Comparison of ENCODE assay signal across 8 mouse cellular contexts in the genomic region with DNA sequence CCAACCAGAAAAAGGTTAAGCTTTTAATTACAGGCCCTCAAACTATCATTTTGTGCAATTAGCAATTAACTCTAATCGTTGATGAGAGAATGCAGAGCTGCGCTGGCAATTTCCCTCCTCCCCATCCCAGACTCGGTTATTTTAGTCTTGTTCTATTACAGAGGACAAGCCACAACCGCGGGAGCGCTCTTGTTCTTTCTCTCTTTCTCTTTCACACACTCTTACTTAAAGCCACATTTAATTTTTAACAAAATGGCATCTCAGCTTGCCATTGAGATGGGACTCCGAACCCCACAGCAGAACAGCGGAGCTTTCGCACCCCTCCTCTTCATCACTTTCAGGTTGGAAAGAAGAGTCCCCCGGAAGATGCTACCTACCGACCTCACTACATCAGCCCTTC. TPM values are rescaled to one million over a fixed set of nuclear protein-coding genes. Genes with fewer than 3 reads are reported as not detected.
DNase-seq lines count a peak whose midpoint lies in the region; ATAC-seq and TF ChIP-seq lines count a peak whose summit lies in the region.

A gene (plus strand): TSS at position 167 of the 400 bp plus-strand sequence.

- DNase-seq in cerebellum, adult 2 months = no peak
- no peak for DNase-seq in cerebellum, postnatal 4 days (ENCODE audit: low spot score in 2 of 2)
- DNase-seq in adrenal gland, postnatal 10 days = no peak
- peak; percentile 14 to 34 for DNase-seq in frontal cortex, postnatal 14 days (ENCODE audit: low spot score in 2 of 2)
- DNase-seq in left cerebral cortex, postnatal 14 days (ENCODE audit: low spot score in 2 of 2) = peak; percentile 56 to 57
- no peak for DNase-seq in thymus, postnatal 0 days (ENCODE audit: low spot score)

- no peaks in the 10 kb centered on the region for H3K36me3 ChIP-seq in hindbrain, embryonic 12.5 days
- no peaks in the 10 kb centered on the region for H3K36me3 ChIP-seq in neural tube, embryonic 15.5 days

- H3K4me1 ChIP-seq in cerebellum, adult 2 months (ENCODE audit: control insufficient read depth, insufficient read depth, low read length) = peaks cover 6% of the 10 kb centered on the region; the same call in 1 of the 2 replicates
- peaks cover 19% of the 10 kb centered on the region for H3K4me1 ChIP-seq in hindbrain, embryonic 12.5 days
- H3K4me1 ChIP-seq in neural tube, embryonic 15.5 days = peaks cover 30% of the 10 kb centered on the region

- H3K27ac ChIP-seq in cerebellum, adult 2 months (ENCODE audit: insufficient read depth, low read length) = peak within 1 kb of the TSS; percentile 94
- peak within 1 kb of the TSS; percentile 93 for H3K27ac ChIP-seq in hindbrain, embryonic 12.5 days
- H3K27ac ChIP-seq in neural tube, embryonic 15.5 days (replicated peaks) = peak within 1 kb of the TSS; percentile 87

- peak within 1 kb of the TSS; percentile 93 for H3K4me2 ChIP-seq in hindbrain, embryonic 12.5 days (replicated peaks)
- peak within 1 kb of the TSS; percentile 87 for H3K4me2 ChIP-seq in neural tube, embryonic 15.5 days

- intact Hi-C loops in left cerebral cortex, postnatal 14 days (cut with DNase I) = loop anchor here (5.0 kb wide), 1 partner anchor 239 kb away; no protein-coding TSS in a partner anchor

- peak within 1 kb of the TSS; percentile 84 for H3K9ac ChIP-seq in hindbrain, embryonic 12.5 days
- peak within 1 kb of the TSS; percentile 84 for H3K9ac ChIP-seq in neural tube, embryonic 15.5 days (replicated peaks)

- no peak for ATAC-seq in hindbrain, embryonic 12.5 days (ENCODE audit: low FRiP score)
- ATAC-seq in neural tube, embryonic 15.5 days (ENCODE audit: low FRiP score) = no peak

- WGBS in cerebellum, adult 2 months = 1% methylated on average over 11 of the region's 11 CpGs
- WGBS in hindbrain, embryonic 12.5 days = 3% methylated on average over 11 of the region's 11 CpGs
- WGBS in neural tube, embryonic 15.5 days = under 1% methylated on average over 11 of the region's 11 CpGs

- H3K27me3 ChIP-seq in cerebellum, adult 2 months (ENCODE audit: control insufficient read depth, insufficient read depth, low read length) = no peaks in the 10 kb centered on the region
- H3K27me3 ChIP-seq in hindbrain, embryonic 12.5 days = peaks cover 5% of the 10 kb centered on the region
- H3K27me3 ChIP-seq in neural tube, embryonic 15.5 days (replicated peaks) = no peaks in the 10 kb centered on the region

- H3K4me3 ChIP-seq in cerebellum, adult 2 months (replicated peaks; ENCODE audit: insufficient read depth, low read depth, low read length) = peak within 1 kb of the TSS; percentile 74
- peak within 1 kb of the TSS; percentile 81 for H3K4me3 ChIP-seq in hindbrain, embryonic 12.5 days
- peak within 1 kb of the TSS; percentile 91 for H3K4me3 ChIP-seq in neural tube, embryonic 15.5 days (replicated peaks)

- TF ChIP-seq POLR2A in cerebellum, adult 2 months (IDR thresholded peaks at IDR 0.05; ENCODE audit: borderline replicate concordance, insufficient read depth, low read length) = no peak

- TF ChIP-seq CTCF in cerebellum, adult 2 months (IDR thresholded peaks at IDR 0.05; ENCODE audit: borderline replicate concordance, insufficient read depth, low read depth, low read length) = no peak

- no peaks in the 10 kb centered on the region for H3K9me3 ChIP-seq in hindbrain, embryonic 12.5 days (replicated peaks)
- no peaks in the 10 kb centered on the region for H3K9me3 ChIP-seq in neural tube, embryonic 15.5 days (replicated peaks)

RNA-seq across cellular contexts. Expression of the gene that starts here (rescaled TPM):
- polyA plus RNA-seq in cerebellum, adult 2 months (2012; rRNA removed) = 43.5 and 47.1 TPM in 2 replicates
- 10 to 100 TPM; 45.6 to 52.4 TPM for total RNA-seq in adrenal gland, postnatal 10 days (2021)
- polyA plus RNA-seq in hindbrain, embryonic 12.5 days (2016; fragmentation: Nextera tagmentation; extraction: Ambion mirVana) = 12.6 and 14.1 TPM in 2 replicates
- total RNA-seq in left cerebral cortex, postnatal 14 days (2021) = 10 to 100 TPM; 70.0 to 76.4 TPM
- 21.0 and 21.7 TPM in 2 replicates for polyA plus RNA-seq in neural tube, embryonic 15.5 days (2015; fragmentation: Nextera tagmentation; extraction: Ambion mirVana)
- 2.3 and 2.4 TPM in 2 replicates for polyA plus RNA-seq in thymus, postnatal 0 days (2015; fragmentation: Nextera tagmentation; extraction: Ambion mirVana)

Comparison
In these comparisons a context has a peak if more than half of its experiments do, and no peak if none do; other contexts are left out.
1. DNase-seq: peak in frontal cortex, postnatal 14 days (2 of 2) and left cerebral cortex, postnatal 14 days (2 of 2); none in cerebellum, adult 2 months (0 of 2), cerebellum, postnatal 4 days (0 of 2), adrenal gland, postnatal 10 days (single experiment) and thymus, postnatal 0 days (single experiment).
2. Peak in every context shown above with its lines, with median percentiles within 50 percentile points of each other: H3K27ac ChIP-seq and H3K4me3 ChIP-seq.